Mouse (Mus musculus) kidney, postnatal 36 days (tissue): ENCODE data around the gene Csf1.
"Not testable (repeated sequence)": the region's sequence is repeated elsewhere in the genome, so short reads cannot be mapped to it uniquely, and the experiment has no call there.

Source experiments
- DNase-seq, 2 experiments: peaks; one replicate each; pipeline ENCODE4 v3.0.0; 2021 to 2022; ENCODE audit warnings: mixed read lengths in 2 of 2

The Csf1 gene

DNA sequence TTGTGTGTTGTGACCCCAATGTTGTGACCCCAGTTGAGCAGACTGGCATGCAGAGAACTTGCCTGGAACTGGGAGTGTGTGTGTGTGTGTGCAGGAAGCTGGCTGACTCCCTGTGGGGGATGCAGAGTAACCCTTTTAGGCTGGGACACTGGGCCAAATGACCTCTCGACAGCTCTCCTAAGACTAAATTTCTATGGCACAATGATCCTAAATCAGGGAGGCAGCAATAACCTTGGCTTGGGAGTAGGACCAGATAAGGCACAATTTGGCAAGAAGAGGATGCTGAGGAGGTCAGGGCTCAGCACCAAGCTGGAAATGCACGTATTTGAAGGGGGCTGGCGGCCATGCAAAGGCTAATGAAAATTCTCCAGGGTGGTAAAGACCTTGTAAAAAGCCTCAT lies 14.2 kb downstream of the Csf1 start:
- DNase-seq: no peak

GRCm38 (mm10) chr3:107743650-107744049 lies 16.6 kb downstream of the Csf1 start:
- DNase-seq: peak; percentile 49 to 64

DNA sequence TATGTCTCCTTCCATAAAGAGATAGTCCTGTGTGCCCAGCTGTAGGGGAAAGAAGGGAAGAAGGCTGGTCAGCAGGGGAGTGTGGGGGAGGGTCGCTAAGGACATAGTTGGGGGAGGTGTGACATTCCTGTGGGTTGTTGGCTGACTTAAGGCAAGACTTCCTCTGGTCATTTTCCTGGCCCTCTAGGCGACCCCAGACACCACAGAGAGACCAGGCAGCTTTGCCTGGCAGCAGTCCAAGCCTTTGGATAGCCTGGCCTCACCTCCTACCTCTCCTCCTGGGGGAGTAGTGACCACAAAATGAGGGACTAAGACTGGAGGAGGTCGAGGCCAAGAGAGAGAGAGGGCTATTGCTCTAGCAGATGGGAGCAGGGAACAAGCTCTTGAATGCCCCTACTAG lies 17.2 kb downstream of the Csf1 start:
- DNase-seq: peak; percentile 53 to 67

GRCm38 (mm10) chr3:107742071-107742710 lies 18.1 kb downstream of the Csf1 start:
- no peak for DNase-seq

GRCm38 (mm10) chr3:107741387-107741786 lies 18.9 kb downstream of the Csf1 start:
- DNase-seq: no peak

- DNase-seq: peak; percentile 57 to 77
These were observed 19.6 kb downstream of the Csf1 start for GRCm38 (mm10) chr3:107740578-107741207.

DNA sequence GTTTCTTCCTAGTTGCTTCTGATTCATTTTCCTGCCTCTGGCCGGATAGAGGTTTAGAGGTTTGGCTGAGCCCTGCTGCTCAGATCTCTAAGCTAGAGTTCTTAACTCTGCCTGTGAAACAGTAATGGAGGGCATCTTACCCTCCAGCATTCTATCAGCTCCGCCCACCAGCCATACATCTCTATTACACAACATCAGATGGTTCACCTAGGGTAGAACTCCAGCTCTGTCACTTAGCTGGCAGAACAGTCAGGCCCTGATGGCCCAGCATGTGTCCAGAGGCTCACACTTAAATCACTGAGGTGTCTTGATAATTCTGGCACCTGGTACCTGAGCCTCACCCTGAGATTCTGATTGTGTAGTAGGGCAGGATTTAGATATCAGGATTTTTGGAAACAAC lies 20.3 kb downstream of the Csf1 start:
- DNase-seq: no peak

DNA sequence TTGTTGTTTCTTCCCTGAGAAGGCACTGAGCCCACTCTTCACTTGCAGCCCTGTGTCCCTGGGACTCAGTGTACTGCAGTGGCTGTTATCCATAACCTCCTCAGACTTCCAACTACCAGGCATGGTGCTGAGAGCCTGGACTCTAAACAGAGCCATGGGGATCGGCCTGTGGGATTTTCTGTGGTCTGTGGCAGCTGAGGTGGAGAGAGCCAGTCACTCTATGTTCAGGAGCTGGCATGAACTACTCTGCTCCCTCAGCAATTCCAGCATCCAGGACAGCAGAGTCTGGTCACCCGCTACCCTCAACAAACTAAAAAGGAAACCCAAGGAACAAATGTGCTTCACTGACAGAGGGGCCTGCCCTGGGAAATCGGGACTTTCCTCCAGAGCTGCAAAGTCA lies 20.8 kb downstream of the Csf1 start:
- DNase-seq: no peak

GRCm38 (mm10) chr3:107738620-107739019 lies 21.6 kb downstream of the Csf1 start:
- no peak for DNase-seq

DNA sequence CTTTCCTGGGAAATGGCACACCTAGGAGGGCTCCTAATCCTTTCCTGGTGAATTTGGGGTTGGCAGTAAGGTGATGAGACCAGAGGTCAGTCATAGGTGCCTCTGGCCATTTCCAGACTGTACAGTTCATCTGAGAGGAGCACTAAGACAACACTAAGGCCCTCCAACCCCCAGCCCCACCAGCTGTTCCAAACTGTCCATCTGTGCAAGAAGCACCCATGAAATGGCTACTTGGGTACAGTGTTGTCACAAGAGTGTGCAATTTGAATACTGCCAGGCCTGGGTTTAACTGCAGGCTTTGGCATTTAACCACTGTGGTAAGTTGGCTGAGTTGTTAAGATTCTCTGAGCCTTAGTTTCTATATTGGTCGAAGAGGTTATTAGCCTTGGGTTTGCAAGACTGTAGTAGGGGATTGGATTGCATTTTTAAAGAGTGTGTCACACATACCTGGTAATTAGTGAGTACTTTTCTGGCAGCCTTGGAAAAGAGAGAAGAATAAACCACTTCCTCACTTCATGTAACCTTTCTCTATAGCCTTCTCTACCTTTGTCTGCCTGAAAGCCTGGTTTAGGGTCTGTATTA lies 22.6 kb downstream of the Csf1 start:
- no peak for DNase-seq

- not testable (repeated sequence) for DNase-seq
These were observed 24.6 kb downstream of the Csf1 start for GRCm38 (mm10) chr3:107735620-107736019.

- no peak for DNase-seq
These were observed 26.9 kb downstream of the Csf1 start for GRCm38 (mm10) chr3:107733329-107733728.

DNA sequence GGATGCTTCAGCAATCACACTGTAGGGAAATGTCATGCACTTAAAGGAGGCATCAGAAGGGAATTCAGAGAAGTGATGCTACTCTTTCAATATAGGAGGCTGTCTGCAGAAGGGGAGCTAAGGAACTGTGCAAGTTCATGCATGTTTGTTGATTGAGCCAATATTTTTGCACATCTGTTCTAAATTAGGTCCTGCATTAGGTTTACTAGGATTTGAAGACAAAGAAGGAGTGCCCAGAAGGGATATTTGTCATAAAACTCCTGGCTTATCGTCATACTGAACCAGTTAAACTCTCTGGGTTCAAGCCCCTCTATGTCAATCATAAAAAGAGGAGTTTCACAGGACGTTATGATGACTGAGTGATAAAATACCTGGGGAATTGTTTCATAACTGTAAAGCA lies 30.0 kb downstream of the Csf1 start:
- no peak for DNase-seq

DNA sequence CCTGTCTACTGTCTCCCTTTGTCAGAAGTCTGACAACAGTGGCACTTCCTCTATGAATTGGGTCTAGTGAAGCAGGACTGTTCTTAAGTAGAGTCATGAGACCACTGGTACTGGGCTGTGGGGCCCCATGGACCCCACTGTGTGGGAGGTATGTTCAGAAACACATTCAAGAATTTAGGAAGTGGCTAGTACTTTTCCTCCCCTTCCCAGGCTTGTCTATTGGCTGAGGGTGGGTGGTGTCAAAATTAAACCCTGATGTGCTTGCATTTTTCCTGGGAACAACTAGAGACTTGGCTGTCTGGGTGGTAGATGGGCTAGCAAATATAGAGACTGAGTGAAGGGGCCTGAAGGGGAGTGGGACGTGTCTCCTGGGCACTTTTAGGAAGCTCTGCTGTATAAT lies 31.8 kb downstream of the Csf1 start:
- no peak for DNase-seq

DNA sequence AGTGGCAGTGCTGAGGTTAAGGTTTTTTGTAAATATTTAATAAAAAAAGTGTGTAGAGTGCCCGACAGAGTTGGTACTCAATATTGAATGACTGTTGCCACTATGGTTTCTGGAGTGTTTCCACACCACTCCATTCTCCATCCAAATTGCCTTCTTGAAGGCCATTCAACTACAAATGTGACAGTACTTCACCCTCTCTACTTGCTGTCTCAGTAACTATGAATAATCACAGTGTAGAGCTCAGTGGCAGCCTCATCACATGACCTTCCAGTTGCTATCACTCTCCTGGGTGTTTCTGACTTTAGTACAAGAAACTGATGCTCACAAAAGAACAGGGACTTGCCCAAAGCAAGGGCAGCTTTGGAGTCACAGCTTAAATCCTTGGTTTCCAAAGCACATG lies 44.3 kb downstream of the Csf1 start:
- DNase-seq: no peak

- DNase-seq: no peak
These were observed 45.9 kb downstream of the Csf1 start for GRCm38 (mm10) chr3:107714276-107714933.

DNA sequence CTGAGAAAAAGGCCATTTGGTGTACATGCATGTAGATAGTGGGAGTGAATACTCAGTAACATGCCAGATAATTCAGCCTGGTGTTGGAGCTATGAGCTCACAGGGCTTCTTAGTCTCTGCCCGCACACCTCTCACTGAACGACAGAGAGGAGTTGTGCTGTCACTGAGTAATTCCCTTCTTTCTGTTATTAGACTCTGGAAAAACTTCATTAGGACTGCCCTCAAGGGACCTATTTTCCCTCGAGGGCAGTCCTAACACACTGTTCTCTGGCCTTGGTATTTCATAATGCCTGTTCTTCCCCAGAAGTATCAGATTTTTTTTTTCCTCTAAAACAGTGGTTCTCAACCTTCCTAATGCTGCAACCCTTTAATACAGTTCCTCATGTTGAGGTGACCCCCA lies 48.2 kb downstream of the Csf1 start:
- DNase-seq: no peak

DNA sequence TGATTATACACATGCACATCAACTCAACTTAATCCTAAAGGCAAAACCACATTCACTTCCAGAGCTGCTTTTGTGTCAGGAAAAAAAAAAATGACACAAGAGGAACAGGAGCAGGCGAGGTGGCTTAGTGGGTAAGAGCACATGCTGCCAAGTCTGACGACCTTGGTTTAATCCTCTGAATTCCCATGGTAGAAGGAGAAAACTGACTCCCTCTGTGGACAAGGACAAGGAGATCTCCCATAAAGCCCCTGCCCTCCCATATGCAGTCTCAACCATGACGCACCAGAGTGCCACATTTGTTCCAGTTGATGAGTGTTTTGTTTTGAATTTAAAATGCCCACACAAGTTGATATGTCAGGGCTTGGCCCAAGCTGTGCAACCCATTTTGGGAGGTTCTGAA lies 51.1 kb downstream of the Csf1 start:
- no peak for DNase-seq

- no peak for DNase-seq
These were observed 53.0 kb downstream of the Csf1 start for GRCm38 (mm10) chr3:107707239-107707638.

GRCm38 (mm10) chr3:107706164-107706563 lies 54.1 kb downstream of the Csf1 start:
- no peak for DNase-seq

- DNase-seq: no peak
These were observed 55.9 kb downstream of the Csf1 start for GRCm38 (mm10) chr3:107704371-107704705.

- DNase-seq: no peak
These were observed 56.4 kb downstream of the Csf1 start for GRCm38 (mm10) chr3:107703675-107704370.

DNA sequence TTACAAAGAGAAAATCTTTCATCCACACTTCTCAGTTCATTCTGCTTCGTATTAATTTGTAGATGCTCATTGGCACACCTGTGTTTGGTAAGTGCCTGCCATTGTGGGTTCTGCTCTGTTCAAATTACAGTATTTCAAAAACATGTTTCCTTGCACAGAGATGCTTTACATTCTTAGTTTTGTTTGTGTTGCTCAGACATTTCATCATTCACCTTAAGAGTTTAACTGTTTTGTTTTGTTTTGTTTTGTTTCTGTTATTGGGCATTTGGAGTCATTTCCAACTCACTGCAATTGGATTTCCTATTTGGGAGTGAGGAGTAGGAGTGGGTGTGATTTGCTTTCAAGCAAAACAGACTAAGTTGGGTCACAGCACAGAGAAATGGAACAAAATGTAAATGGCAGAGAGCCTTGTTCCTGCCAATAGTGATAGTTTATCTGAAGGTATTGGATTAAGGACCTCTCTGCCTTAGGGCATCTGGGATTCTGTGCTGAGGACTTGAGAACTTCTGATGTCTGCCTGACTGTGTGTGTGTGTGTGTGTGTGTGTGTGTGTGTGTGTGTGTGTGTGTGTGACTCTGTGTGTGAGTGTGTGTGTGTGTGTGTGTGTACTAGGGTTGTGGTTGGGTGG lies 58.4 kb downstream of the Csf1 start:
- no peak for DNase-seq
